In the genomic region with DNA sequence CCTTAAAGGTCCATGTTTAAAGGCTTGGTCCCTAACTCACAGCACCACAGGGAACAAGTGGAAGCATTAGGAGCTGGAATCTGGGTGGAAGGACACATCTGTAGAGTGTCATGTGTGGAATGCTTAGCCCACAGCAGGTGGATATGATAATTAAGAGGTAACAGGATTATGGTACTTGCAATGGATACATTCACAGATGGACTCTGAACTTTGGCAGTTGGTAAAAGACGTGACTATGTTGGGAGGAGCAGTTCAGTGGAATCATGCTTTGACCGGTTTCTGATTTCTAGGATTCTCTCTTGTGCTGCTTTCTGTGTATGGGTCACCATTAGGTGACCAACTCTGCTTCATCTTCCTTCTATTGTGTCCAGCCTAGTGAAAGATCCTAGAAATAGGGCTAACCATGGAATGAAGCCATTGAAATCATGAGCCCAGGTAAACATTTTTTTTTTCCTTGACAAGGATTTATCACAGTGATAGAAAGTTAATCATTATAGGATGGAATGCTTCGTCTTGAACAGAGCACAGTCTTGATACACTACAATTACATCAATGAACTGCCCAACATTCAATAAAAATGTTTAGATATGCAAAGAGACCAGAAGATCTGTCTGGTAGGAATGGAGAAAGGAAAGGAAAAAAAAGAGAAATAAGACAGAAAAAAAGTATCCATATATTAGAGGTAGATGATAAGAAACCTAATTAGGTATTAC, we compare ENCODE assay signal across 16 mouse cellular contexts.
"Had no signal": no experiment of that assay in that cellular context is flagged by ENCODE, and none has a peak within 500 bp of the region (broad histone marks: within the 10 kb centered on the region; RNA-seq: fewer than 3 reads in every experiment).

No protein-coding gene starts in this region.

- H3K4me3 ChIP-seq: neural tube, embryonic 13.5 days; neural tube, embryonic 15.5 days; stomach, embryonic 15.5 days had no signal

- H3K4me1 ChIP-seq: neural tube, embryonic 13.5 days; neural tube, embryonic 15.5 days; stomach, embryonic 15.5 days had no signal

- H3K27ac ChIP-seq: neural tube, embryonic 13.5 days; neural tube, embryonic 15.5 days; stomach, embryonic 15.5 days; stomach, postnatal 0 days had no signal

- H3K27me3 ChIP-seq: neural tube, embryonic 13.5 days; neural tube, embryonic 15.5 days; stomach, embryonic 15.5 days had no signal

- H3K9me3 ChIP-seq: neural tube, embryonic 13.5 days; neural tube, embryonic 15.5 days; stomach, embryonic 15.5 days had no signal

- DNase-seq: retina, postnatal 1 day; right cerebral cortex, adult 18-20 months; right cerebral cortex, postnatal 14 days; right cerebral cortex, postnatal 25 days; right cerebral cortex, postnatal 4 days; spleen, adult 18-20 months; thymus, adult 18-20 months; thymus, adult 2 months; thymus, postnatal 14 days; thymus, postnatal 25 days; thymus, postnatal 36 days; thymus, postnatal 4 days had no signal

- H3K4me2 ChIP-seq: neural tube, embryonic 13.5 days; neural tube, embryonic 15.5 days; stomach, embryonic 15.5 days had no signal

- H3K36me3 ChIP-seq: neural tube, embryonic 13.5 days; neural tube, embryonic 15.5 days; stomach, embryonic 15.5 days had no signal

- H3K9ac ChIP-seq: neural tube, embryonic 13.5 days; neural tube, embryonic 15.5 days; stomach, embryonic 15.5 days had no signal
